Mouse (Mus musculus) olfactory bulb, adult 2 months (tissue): Measurements from ENCODE around the gene Ubr3. TPM values are rescaled to one million over a fixed set of nuclear protein-coding genes. Genes with fewer than 3 reads are reported as not detected.

ENCODE experiments used
- H3K27ac ChIP-seq: fragments of 200-500 bp; 2 replicates; pipeline ENCODE4 v1.5.1; 2012; ENCODE audit warnings: low read depth, low read length; ENCODE audit not compliant: insufficient read depth
- H3K4me1 ChIP-seq: fragments of 200-500 bp; 2 replicates; pipeline ENCODE4 v1.6.1; 2012; ENCODE audit warnings: low read length; ENCODE audit not compliant: control insufficient read depth, insufficient read depth
- H3K4me3 ChIP-seq: fragments of 200-500 bp; 2 replicates; pipeline ENCODE4 v1.5.1; 2012; ENCODE audit warnings: mild to moderate bottlenecking, low read depth, low read length, moderate library complexity; ENCODE audit not compliant: insufficient read depth
- CTCF ChIP-seq: fragments of 200-500 bp; IDR thresholded peaks from 2 replicates; pipeline ENCODE4 v1.5.1; 2012; ENCODE audit warnings: low read depth, mild to moderate bottlenecking, low read length, moderate library complexity; ENCODE audit not compliant: insufficient read depth
- POLR2A ChIP-seq: fragments of 200-500 bp; IDR thresholded peaks from 2 replicates; pipeline ENCODE4 v1.6.1; 2012; ENCODE audit warnings: mild to moderate bottlenecking, low read depth, low read length, moderate library complexity; ENCODE audit not compliant: insufficient read depth
- WGBS: fragments of 180-500 bp; shearing (Covaris S2); methylation state at CpG from one replicate; pipeline ENCODE4 v1.1.7; 2018; 5-methylcytosine and 5-hydroxymethylcytosine counted together
- polyA plus RNA-seq: library from polyadenylated mRNA; stranded (reverse); fragments of >200 nt; gene quantifications from 2 replicates; pipeline ENCODE4 v1.2.4, GENCODE M21; 2012; ENCODE audit warnings: low replicate concordance; ENCODE audit not compliant: missing spikeins, insufficient read depth, insufficient read length

The Ubr3 gene
- polyA plus RNA-seq, 1 experiment = 194 TPM

GRCm38 (mm10) chr2:70000316-70000715, 103.3 kb downstream of the Ubr3 start:
- H3K4me3 ChIP-seq = no peak overlapping the region
- TF ChIP-seq CTCF (no peak), POLR2A (no peak)
- no peak overlapping the region for H3K27ac ChIP-seq
- 64% methylated on average over 6 of the region's 6 CpGs for WGBS
- H3K4me1 ChIP-seq = no peaks in the 10 kb centered on the region

- 89% methylated on average over 2 of the region's 2 CpGs for WGBS
- no peak for TF ChIP-seq POLR2A
- Histone ChIP-seq H3K4me3 (no peak overlapping the region), H3K27ac (0 out of 2 replicates have a peak overlapping the region, but pooled peaks have one; percentile 21), H3K4me1 (no peaks in the 10 kb centered on the region)
These were observed 109.4 kb downstream of the Ubr3 start for GRCm38 (mm10) chr2:70006492-70006891.

- H3K4me1 ChIP-seq = no peaks in the 10 kb centered on the region; the same call in 1 of the 2 replicates
- no peak overlapping the region for H3K27ac ChIP-seq
- 96% methylated on average over 8 of the region's 8 CpGs for WGBS
- TF ChIP-seq POLR2A = no peak
- no peak for TF ChIP-seq CTCF
- no peak overlapping the region for H3K4me3 ChIP-seq
These were observed 115.9 kb downstream of the Ubr3 start for GRCm38 (mm10) chr2:70012941-70013340.

- WGBS = 48% methylated on average over 6 of the region's 6 CpGs
- no peak overlapping the region for H3K4me3 ChIP-seq
These were observed 121.2 kb downstream of the Ubr3 start for GRCm38 (mm10) chr2:70018236-70018635.

GRCm38 (mm10) chr2:70024454-70024853, 127.4 kb downstream of the Ubr3 start:
- 86% methylated on average over 2 of the region's 2 CpGs for WGBS
- H3K4me3 ChIP-seq = no peak overlapping the region
- no peak for TF ChIP-seq POLR2A
- no peak for TF ChIP-seq CTCF
- H3K4me1 ChIP-seq = no peaks in the 10 kb centered on the region
- no peak overlapping the region for H3K27ac ChIP-seq

More at GRCm38 (mm10) chr2:70018236-70018635, 121.2 kb downstream of the Ubr3 start:
- Histone ChIP-seq H3K4me1 (no peaks in the 10 kb centered on the region), H3K27ac (no peak overlapping the region)
- TF ChIP-seq POLR2A = no peak
- no peak for TF ChIP-seq CTCF

- 79% methylated on average over 5 of the region's 5 CpGs for WGBS
- Histone ChIP-seq H3K4me1 (no peaks in the 10 kb centered on the region), H3K27ac (no peak overlapping the region), H3K4me3 (no peak overlapping the region)
- TF ChIP-seq POLR2A = no peak
- TF ChIP-seq CTCF = no peak
These were observed 128.7 kb downstream of the Ubr3 start for GRCm38 (mm10) chr2:70025711-70026110.

- TF ChIP-seq CTCF (no peak), POLR2A (no peak)
- Histone ChIP-seq H3K27ac (no peak overlapping the region), H3K4me1 (peaks cover 2% of the 10 kb centered on the region; the same call in 1 of the 2 replicates), H3K4me3 (no peak overlapping the region)
- WGBS = 66% methylated on average over 2 of the region's 2 CpGs
These were observed 134.4 kb downstream of the Ubr3 start for GRCm38 (mm10) chr2:70031472-70031871.

GRCm38 (mm10) chr2:70034895-70035294, 137.8 kb downstream of the Ubr3 start:
- Histone ChIP-seq H3K4me1 (peaks cover 2% of the 10 kb centered on the region; the same call in 1 of the 2 replicates), H3K4me3 (no peak overlapping the region), H3K27ac (no peak overlapping the region)
- no peak for TF ChIP-seq POLR2A
- TF ChIP-seq CTCF = no peak
- WGBS = 62% methylated on average over 5 of the region's 5 CpGs

- H3K27ac ChIP-seq = no peak overlapping the region
- H3K4me1 ChIP-seq = peaks cover 2% of the 10 kb centered on the region; the same call in 1 of the 2 replicates
- no peak overlapping the region for H3K4me3 ChIP-seq
- TF ChIP-seq CTCF (no peak), POLR2A (no peak)
- 52% methylated on average over 1 of the region's 1 CpGs for WGBS
These were observed 138.3 kb downstream of the Ubr3 start for GRCm38 (mm10) chr2:70035358-70035757.

GRCm38 (mm10) chr2:70037221-70037620, 140.2 kb downstream of the Ubr3 start:
- 78% methylated on average over 8 of the region's 8 CpGs for WGBS
- Histone ChIP-seq H3K27ac (no peak overlapping the region), H3K4me3 (no peak overlapping the region), H3K4me1 (peaks cover 4% of the 10 kb centered on the region; the same call in 1 of the 2 replicates)
- TF ChIP-seq POLR2A (no peak), CTCF (peak; percentile 52; the same call in 1 of the 2 replicates)
